Comparison of ENCODE assay signal across 9 mouse cellular contexts in genomic region chr1:36539186-36539585, GRCm38 (mm10). TPM values are rescaled to one million over a fixed set of nuclear protein-coding genes. Genes with fewer than 3 reads are reported as not detected.
A peak's percentile ranks its signal among the peaks of the same experiment; 100 is the strongest.
DNase-seq lines count a peak whose midpoint lies in the region; ATAC-seq and TF ChIP-seq lines count a peak whose summit lies in the region.
"Had no signal": no experiment of that assay in that cellular context is flagged by ENCODE, and none has a peak within 500 bp of the region (broad histone marks: within the 10 kb centered on the region; RNA-seq: fewer than 3 reads in every experiment).

TSS of gene Gm42417 (minus strand) at chr1:36539429.

- peaks cover 24% of the 10 kb centered on the region; the same call in 1 of the 2 replicates for H3K36me3 ChIP-seq in hindbrain, postnatal 0 days (ENCODE audit: insufficient read depth, low read length)
- H3K36me3 ChIP-seq in hindbrain, embryonic 11.5 days (ENCODE audit: control insufficient read depth, insufficient read depth, low read length), result no peaks in the 10 kb centered on the region; the same call in 1 of the 2 replicates
- H3K36me3 ChIP-seq in forebrain, embryonic 16.5 days (ENCODE audit: control insufficient read depth, insufficient read depth), result peaks cover 2% of the 10 kb centered on the region; the same call in 1 of the 2 replicates

- no peaks in the 10 kb centered on the region for H3K9me3 ChIP-seq in hindbrain, postnatal 0 days (ENCODE audit: low read length)
- no peaks in the 10 kb centered on the region for H3K9me3 ChIP-seq in hindbrain, embryonic 11.5 days (ENCODE audit: control insufficient read depth, low read length)
- H3K9me3 ChIP-seq in forebrain, embryonic 16.5 days (ENCODE audit: control insufficient read depth, low read length), result no peaks in the 10 kb centered on the region

- no peak within 1 kb of the TSS for H3K9ac ChIP-seq in hindbrain, postnatal 0 days (replicated peaks; ENCODE audit: low read length)
- no peak within 1 kb of the TSS for H3K9ac ChIP-seq in hindbrain, embryonic 11.5 days (ENCODE audit: low read depth, low read length)
- H3K9ac ChIP-seq in forebrain, embryonic 16.5 days (replicated peaks; ENCODE audit: low read depth, low read length), result no peak within 1 kb of the TSS

- TF ChIP-seq CTCF in hindbrain, postnatal 0 days (IDR thresholded peaks at IDR 0.05; ENCODE audit: low read depth), result no peak

- H3K27ac ChIP-seq in hindbrain, postnatal 0 days, result peak within 1 kb of the TSS; percentile 32
- H3K27ac ChIP-seq in hindbrain, embryonic 11.5 days (ENCODE audit: low read depth, low read length), result no peak within 1 kb of the TSS
- no peak within 1 kb of the TSS for H3K27ac ChIP-seq in forebrain, embryonic 16.5 days (ENCODE audit: low read length)

- H3K4me1 ChIP-seq in hindbrain, postnatal 0 days (ENCODE audit: insufficient read depth, low read length), result no peaks in the 10 kb centered on the region
- H3K4me1 ChIP-seq in hindbrain, embryonic 11.5 days (replicated peaks; ENCODE audit: control insufficient read depth, insufficient read depth, low read length), result no peaks in the 10 kb centered on the region
- 0 out of 2 replicates have a peak, but pooled peaks cover 7% of the 10 kb centered on the region for H3K4me1 ChIP-seq in forebrain, embryonic 16.5 days (replicated peaks; ENCODE audit: control insufficient read depth, insufficient read depth, low read length)

- no peaks in the 10 kb centered on the region for H3K27me3 ChIP-seq in hindbrain, postnatal 0 days (ENCODE audit: insufficient read depth, low read length)
- H3K27me3 ChIP-seq in hindbrain, embryonic 11.5 days (ENCODE audit: control insufficient read depth, insufficient read depth, low read length), result no peaks in the 10 kb centered on the region
- no peaks in the 10 kb centered on the region for H3K27me3 ChIP-seq in forebrain, embryonic 16.5 days (replicated peaks; ENCODE audit: control insufficient read depth, insufficient read depth, low read length)

- DNase-seq in hindbrain, postnatal 0 days (ENCODE audit: low spot score), result no peak
- no peak for DNase-seq in hindbrain, embryonic 11.5 days (ENCODE audit: low spot score)
- peak; percentile 84 to 86 for DNase-seq in heart, adult 9 months (ENCODE audit: low spot score in 2 of 2)
- peak; percentile 88 to 98 for DNase-seq in kidney, postnatal 25 days
- DNase-seq in skeletal muscle tissue, adult 2 months (ENCODE audit: low read depth, low spot score), result peak; percentile 97
- DNase-seq: B cell, adult 2 months had no signal

- ATAC-seq in hindbrain, postnatal 0 days, result peak; percentile 30; the same call in 1 of the 2 replicates
- no peak for ATAC-seq in hindbrain, embryonic 11.5 days (ENCODE audit: low FRiP score)
- no peak for ATAC-seq in activated CD4-positive, CD25-positive, alpha-beta regulatory T cell, adult 4 months
- no peak for ATAC-seq in forebrain, embryonic 16.5 days
- no peak for ATAC-seq in cerebellum, adult (ENCODE audit: insufficient number of reproducible peaks, low FRiP score, low TSS enrichment)

- WGBS in hindbrain, postnatal 0 days, result 49% methylated on average over 9 of the region's 9 CpGs
- WGBS in hindbrain, embryonic 11.5 days, result 45% methylated on average over 9 of the region's 9 CpGs
- 75% methylated on average over 9 of the region's 9 CpGs for WGBS in forebrain, embryonic 16.5 days

- no peak within 1 kb of the TSS for H3K4me2 ChIP-seq in hindbrain, postnatal 0 days (ENCODE audit: low read depth, low read length)
- no peak within 1 kb of the TSS for H3K4me2 ChIP-seq in hindbrain, embryonic 11.5 days (replicated peaks; ENCODE audit: low read depth, low read length)
- no peak within 1 kb of the TSS for H3K4me2 ChIP-seq in forebrain, embryonic 16.5 days (ENCODE audit: low read length)

- no peak within 1 kb of the TSS for H3K4me3 ChIP-seq in hindbrain, postnatal 0 days (ENCODE audit: low read length)
- no peak within 1 kb of the TSS for H3K4me3 ChIP-seq in hindbrain, embryonic 11.5 days (ENCODE audit: low read depth, low read length)
- no peak within 1 kb of the TSS for H3K4me3 ChIP-seq in forebrain, embryonic 16.5 days (replicated peaks; ENCODE audit: low read length)

RNA-seq across cellular contexts. Expression of gene Gm42417, which starts in this region (rescaled TPM):
- total RNA-seq in hindbrain, postnatal 0 days (2014; rRNA removed), result not detected in 2 replicates
- not detected in 2 replicates for polyA plus RNA-seq in hindbrain, postnatal 0 days (2015; fragmentation: Nextera tagmentation; extraction: Ambion mirVana)
- not detected in 2 replicates for polyA plus RNA-seq in hindbrain, embryonic 11.5 days (2014; fragmentation: Nextera tagmentation; extraction: Ambion mirVana)
- under 1 TPM in 1 of 2 experiments, not detected in 1; 0.73 TPM for polyA plus RNA-seq in activated CD4-positive, CD25-positive, alpha-beta regulatory T cell, adult 4 months (2017; shearing (Covaris generic))
- 0.22 and 0.42 TPM in 2 replicates for polyA plus RNA-seq in forebrain, embryonic 16.5 days (2015; fragmentation: Nextera tagmentation; extraction: Ambion mirVana)

Comparison
In these comparisons a context has a peak if more than half of its experiments do, and no peak if none do; other contexts are left out.
1. Peak in ATAC-seq and H3K27ac ChIP-seq in hindbrain, postnatal 0 days; RNA of the gene not detected or under 1 TPM.
2. DNase-seq: peak in heart, adult 9 months (2 of 2), kidney, postnatal 25 days (2 of 2) and skeletal muscle tissue, adult 2 months (single experiment); none in hindbrain, postnatal 0 days (single experiment) and hindbrain, embryonic 11.5 days (single experiment).